Mouse (Mus musculus) stomach, embryonic 14.5 days (tissue): Measurements from ENCODE around the gene Gm5930. TPM values are rescaled to one million over a fixed set of nuclear protein-coding genes. Genes with fewer than 3 reads are reported as not detected.
"Not testable (repeated sequence)": the region's sequence is repeated elsewhere in the genome, so short reads cannot be mapped to it uniquely, and the experiment has no call there.

Experiments
- ATAC-seq: fragments of 200-750 bp; cut with Nextera tagmentation; 2 replicates; pipeline ENCODE4 v1.8.0; 2017; ENCODE audit warnings: low read depth, moderate TSS enrichment; ENCODE audit not compliant: insufficient number of reproducible peaks, insufficient read depth, low FRiP score
- H3K27ac ChIP-seq: fragments of 300-500 bp; sonication (generic); 2 replicates; pipeline ENCODE4 v1.5.1; 2014; ENCODE audit warnings: mild to moderate bottlenecking, low read length, moderate library complexity, mixed read lengths
- H3K27me3 ChIP-seq: fragments of 300-500 bp; sonication (generic); 2 replicates; pipeline ENCODE4 v1.6.1; 2014; ENCODE audit warnings: low read length, control low read depth, mixed read lengths; ENCODE audit not compliant: control insufficient read depth, insufficient read depth
- H3K36me3 ChIP-seq: fragments of 300-500 bp; sonication (generic); 2 replicates; pipeline ENCODE4 v1.6.1; 2014; ENCODE audit warnings: mild to moderate bottlenecking, control low read depth, low read length, moderate library complexity, mixed read lengths; ENCODE audit not compliant: control insufficient read depth, insufficient read depth
- H3K4me1 ChIP-seq: fragments of 300-500 bp; sonication (generic); 2 replicates; pipeline ENCODE4 v1.6.1; 2014; ENCODE audit warnings: low read length, control low read depth, mixed read lengths; ENCODE audit not compliant: control insufficient read depth, insufficient read depth
- H3K4me2 ChIP-seq: fragments of 300-500 bp; sonication (generic); replicated peaks from 2 replicates; pipeline ENCODE4 v1.6.1; 2014; ENCODE audit warnings: low read depth, low read length, control low read depth
- H3K4me3 ChIP-seq: fragments of 300-500 bp; sonication (generic); 2 replicates; pipeline ENCODE4 v1.5.1; 2014; ENCODE audit warnings: low read depth, low read length, control low read depth
- H3K9ac ChIP-seq: fragments of 300-500 bp; sonication (generic); replicated peaks from 2 replicates; pipeline ENCODE4 v1.6.1; 2014; ENCODE audit warnings: low read depth, mild to moderate bottlenecking, control low read depth, low read length, moderate library complexity, mixed read lengths
- H3K9me3 ChIP-seq: fragments of 300-500 bp; sonication (generic); 2 replicates; pipeline ENCODE4 v1.6.1; 2016; ENCODE audit warnings: low read depth, low read length, control low read depth; ENCODE audit not compliant: control insufficient read depth
- WGBS: fragments of 180-500 bp; shearing (Covaris S2); extraction: QIAGEN DNeasy Blood & Tissue Kit; methylation state at CpG from one replicate; pipeline ENCODE4 v1.1.7; 2014; 5-methylcytosine and 5-hydroxymethylcytosine counted together
- polyA plus RNA-seq: library from polyadenylated mRNA; unstranded; fragments of >200 nt; fragmentation: Nextera tagmentation; extraction: Ambion mirVana; gene quantifications from 2 replicates; pipeline ENCODE4 v1.2.1, GENCODE M21; 2014

Gene Gm5930
- not detected in 2 replicates for polyA plus RNA-seq

DNA sequence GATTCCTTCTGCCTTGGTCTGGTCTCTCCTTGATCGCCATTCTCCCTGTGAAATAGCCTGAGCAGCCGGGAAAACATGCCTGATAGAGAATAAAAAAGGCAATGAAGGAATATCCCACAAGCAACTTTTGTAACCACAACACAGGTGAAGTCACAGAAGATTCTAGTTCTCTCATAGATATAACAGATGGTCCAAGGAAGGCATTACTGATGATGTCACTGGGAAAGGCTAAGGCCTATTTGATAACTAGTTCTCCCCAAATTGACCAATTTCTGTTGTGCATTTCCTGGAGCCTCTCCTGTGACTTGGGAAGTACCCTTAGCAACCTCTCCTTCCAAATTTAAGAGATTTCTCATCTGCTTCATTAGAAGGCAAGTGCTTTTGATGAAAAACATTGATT, at the start of gene Gm5930:
TSS of gene Gm5930 (minus strand) at position 101 of the 400 bp plus-strand sequence.
- not testable (repeated sequence) for H3K4me3 ChIP-seq, H3K27ac ChIP-seq, H3K4me1 ChIP-seq, H3K4me2 ChIP-seq, H3K36me3 ChIP-seq, H3K9me3 ChIP-seq, H3K27me3 ChIP-seq, ATAC-seq, H3K9ac ChIP-seq
- no CpG with 5 or more reads among the region's 2 CpGs for WGBS

DNA sequence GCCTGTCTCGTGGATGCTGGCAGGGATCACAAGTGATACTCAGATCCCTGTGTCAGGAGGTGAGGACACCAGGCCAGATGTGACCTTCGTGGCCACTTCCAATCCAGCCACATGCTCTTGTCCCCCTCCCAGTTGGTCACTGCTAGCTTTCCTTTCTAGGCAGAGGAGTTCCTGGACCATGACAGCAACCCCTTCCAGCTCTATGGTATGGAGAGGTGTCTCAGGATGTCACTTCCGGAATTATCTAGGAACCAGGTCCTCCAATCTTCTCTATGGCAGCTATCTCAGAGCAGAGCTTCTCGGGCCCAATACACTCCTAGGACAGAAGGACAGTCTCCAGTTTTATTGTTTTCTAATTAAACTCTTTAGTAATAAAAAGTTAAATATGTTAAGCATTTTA, 45.8 kb upstream of the Gm5930 start:
- WGBS: 74% methylated on average over 3 of the region's 4 CpGs
- not testable (repeated sequence) for H3K4me1 ChIP-seq, H3K27ac ChIP-seq, H3K36me3 ChIP-seq, H3K27me3 ChIP-seq, ATAC-seq, H3K4me3 ChIP-seq, H3K9ac ChIP-seq, H3K4me2 ChIP-seq, H3K9me3 ChIP-seq

GRCm38 (mm10) chr14:44365057-44365456, 26.7 kb upstream of the Gm5930 start, which contains the start of gene Gm8229:
Gm8229 (plus strand) TSS chr14:44365357.
- not testable (repeated sequence) for H3K27me3 ChIP-seq, H3K27ac ChIP-seq, H3K9ac ChIP-seq, H3K4me2 ChIP-seq, H3K4me1 ChIP-seq, H3K36me3 ChIP-seq, ATAC-seq, H3K9me3 ChIP-seq, H3K4me3 ChIP-seq
- 83% methylated on average over 4 of the region's 4 CpGs for WGBS

- H3K27me3 ChIP-seq, H3K4me1 ChIP-seq, H3K9me3 ChIP-seq, H3K9ac ChIP-seq, H3K27ac ChIP-seq, H3K4me3 ChIP-seq, ATAC-seq, H3K36me3 ChIP-seq, H3K4me2 ChIP-seq: not testable (repeated sequence)
Measured at GRCm38 (mm10) chr14:44362301-44362700, 23.9 kb upstream of the Gm5930 start.

DNA sequence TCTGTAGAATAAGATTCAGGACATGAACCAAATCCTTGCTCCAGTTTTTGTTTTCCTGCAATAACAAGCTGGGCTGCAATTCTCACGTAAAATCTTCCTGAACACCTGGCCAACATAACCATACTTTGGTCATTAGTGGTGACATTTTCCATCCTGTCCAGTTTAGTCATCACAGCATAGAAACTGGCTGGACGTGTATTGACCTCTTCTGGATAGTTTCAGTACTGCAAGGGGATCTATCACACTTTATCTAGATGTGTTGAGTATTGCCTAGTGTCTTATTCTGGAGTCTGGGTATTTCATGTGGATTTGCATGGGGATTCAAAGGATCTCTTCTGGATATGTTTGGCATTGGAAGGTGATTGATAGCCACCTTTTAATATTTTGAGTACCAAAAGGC, 23.0 kb upstream of the Gm5930 start:
- H3K27me3 ChIP-seq, H3K4me3 ChIP-seq, H3K4me2 ChIP-seq, H3K36me3 ChIP-seq, H3K4me1 ChIP-seq, H3K9me3 ChIP-seq, H3K27ac ChIP-seq, H3K9ac ChIP-seq, ATAC-seq: not testable (repeated sequence)
- WGBS: 13% methylated on average over 1 of the region's 2 CpGs

GRCm38 (mm10) chr14:44312049-44312448, 26.3 kb downstream of the Gm5930 start:
- 86% methylated on average over 4 of the region's 4 CpGs for WGBS

DNA sequence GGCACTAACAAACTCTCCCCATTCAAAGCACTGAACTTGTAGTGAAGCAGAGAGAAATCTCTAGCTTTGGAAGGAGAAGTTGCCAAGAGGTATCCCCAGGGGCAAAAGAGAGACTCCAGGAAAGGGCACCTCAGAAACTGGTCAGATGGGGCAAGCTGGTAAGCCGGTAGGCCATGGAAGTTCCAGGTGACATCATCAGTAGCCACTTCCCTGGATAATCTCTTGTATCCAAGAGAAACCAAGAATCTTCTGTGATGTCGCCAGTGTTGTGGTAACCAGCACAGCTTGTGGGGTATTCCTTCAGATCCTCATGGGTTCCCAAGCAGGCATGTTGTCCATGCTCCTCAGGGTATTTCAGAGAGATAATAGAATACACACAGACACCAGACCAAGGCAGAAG, 53.1 kb downstream of the Gm5930 start, which contains the start of gene Gm8220:
TSS of gene Gm8220 (plus strand) at position 301 of the 400 bp plus-strand sequence.
- not testable (repeated sequence) for H3K27me3 ChIP-seq, H3K4me3 ChIP-seq, H3K9me3 ChIP-seq, H3K9ac ChIP-seq, H3K4me1 ChIP-seq, H3K4me2 ChIP-seq, H3K27ac ChIP-seq, H3K36me3 ChIP-seq, ATAC-seq
- 90% methylated on average over 2 of the region's 2 CpGs for WGBS

More at GRCm38 (mm10) chr14:44312049-44312448, 26.3 kb downstream of the Gm5930 start:
- H3K36me3 ChIP-seq, H3K27me3 ChIP-seq, H3K4me2 ChIP-seq, H3K9me3 ChIP-seq, ATAC-seq, H3K27ac ChIP-seq, H3K4me3 ChIP-seq, H3K4me1 ChIP-seq, H3K9ac ChIP-seq: not testable (repeated sequence)

Other genes with a start within 250 kb of the Gm5930 start
- 0.36 and 0.76 TPM in 2 replicates for gene Ear2, start 235.9 kb downstream of the Gm5930 start, polyA plus RNA-seq
- not detected in 2 replicates for gene Gm3327, start 214.7 kb downstream of the Gm5930 start, polyA plus RNA-seq
- gene Gm8212, start 140.9 kb downstream of the Gm5930 start, polyA plus RNA-seq: not detected in 2 replicates
- not detected in 2 replicates for gene 4930503E14Rik, start 125.3 kb downstream of the Gm5930 start, polyA plus RNA-seq
- gene Gm8220, start 53.0 kb downstream of the Gm5930 start, polyA plus RNA-seq: not detected in 2 replicates
- gene Gm8229, start 26.8 kb upstream of the Gm5930 start, polyA plus RNA-seq: not detected in 2 replicates
- gene Gm3371, start 72.1 kb upstream of the Gm5930 start, polyA plus RNA-seq: not detected in 2 replicates
- not detected in 2 replicates for gene Gm8232, start 95.1 kb upstream of the Gm5930 start, polyA plus RNA-seq
- not detected in 2 replicates for gene BC061237, start 153.9 kb upstream of the Gm5930 start, polyA plus RNA-seq
- not detected in 2 replicates for gene Gm17093, start 179.7 kb upstream of the Gm5930 start, polyA plus RNA-seq
- not detected in 2 replicates for gene Gm8247, start 244.6 kb upstream of the Gm5930 start, polyA plus RNA-seq